Mouse (Mus musculus) liver, adult 2 months (tissue): ENCODE measurements around the gene Ahcyl1. TPM values are rescaled to one million over a fixed set of nuclear protein-coding genes. Genes with fewer than 3 reads are reported as not detected.

ENCODE experiments used
- DNase-seq: peaks from one replicate; pipeline ENCODE4 v3.0.0-alpha.2; 2011; ENCODE audit warnings: low read depth, low spot score; ENCODE audit errors: extremely low read depth
- H3K27ac ChIP-seq: fragments of 200-500 bp; replicated peaks from 2 replicates; pipeline ENCODE4 v1.5.1; 2012; ENCODE audit warnings: low read depth, mild to moderate bottlenecking, control low read depth, inconsistent platforms, low read length; ENCODE audit not compliant: insufficient read depth
- H3K27me3 ChIP-seq: fragments of 200-500 bp; 2 replicates; pipeline ENCODE4 v1.6.1; 2012; ENCODE audit warnings: mild to moderate bottlenecking, moderate library complexity, low read length, inconsistent platforms; ENCODE audit not compliant: control insufficient read depth, insufficient read depth
- H3K36me3 ChIP-seq: fragments of 200-500 bp; 2 replicates; pipeline ENCODE4 v1.6.1; 2012; ENCODE audit warnings: low read length, inconsistent platforms; ENCODE audit not compliant: control insufficient read depth, insufficient read depth
- H3K4me1 ChIP-seq: fragments of 200-500 bp; 2 replicates; pipeline ENCODE4 v1.6.1; 2011; ENCODE audit warnings: low read length; ENCODE audit not compliant: control insufficient read depth, insufficient read depth
- H3K4me3 ChIP-seq: fragments of 200-500 bp; 2 replicates; pipeline ENCODE4 v1.5.1; 2011; ENCODE audit warnings: low read depth, mild to moderate bottlenecking, control low read depth, low read length, moderate library complexity; ENCODE audit not compliant: insufficient read depth
- H3K79me2 ChIP-seq: fragments of 200-500 bp; 2 replicates; pipeline ENCODE4 v1.6.1; 2012; ENCODE audit warnings: inconsistent platforms, mild to moderate bottlenecking, low read length, moderate library complexity; ENCODE audit not compliant: control insufficient read depth, insufficient read depth
- H3K9ac ChIP-seq: fragments of 200-500 bp; 2 replicates; pipeline ENCODE4 v1.6.1; 2012; ENCODE audit warnings: low read depth, mild to moderate bottlenecking, control low read depth, inconsistent platforms, low read length
- CTCF ChIP-seq: fragments of 200-500 bp; IDR thresholded peaks from 2 replicates; pipeline ENCODE4 v1.5.1; 2011; ENCODE audit warnings: low read depth, low read length, control low read depth
- POLR2A ChIP-seq: fragments of 200-500 bp; IDR thresholded peaks from 2 replicates; pipeline ENCODE4 v1.6.1; 2011; ENCODE audit warnings: low read length, control low read depth; ENCODE audit not compliant: insufficient read depth; ENCODE audit errors: extremely low read depth
- whole genome bisulfite sequencing: fragments of 180-500 bp; shearing (Covaris S2); methylation state at CpG from one replicate; pipeline ENCODE4 v1.1.7; 2018; 5-methylcytosine and 5-hydroxymethylcytosine counted together
- polyA plus RNA-seq: library from polyadenylated mRNA; depleted of rRNA; stranded (reverse); fragments of >200 nt; gene quantifications from 2 replicates; pipeline ENCODE4 v1.2.3, GENCODE M21; 2012
- total RNA-seq: library from RNA; depleted of rRNA; stranded (reverse); fragments of >200 nt; gene quantifications from 2 replicates; pipeline ENCODE4 v1.2.3, GENCODE M21; 2014

Gene Ahcyl1
- total and polyA plus RNA-seq, 2 experiments, result 42.3 to 52.9 TPM

- no peaks in the 10 kb centered on the region for H3K27me3 ChIP-seq
- peaks cover 4% of the 10 kb centered on the region; the same call in 1 of the 2 replicates for H3K4me1 ChIP-seq
- DNase-seq, result no peak
- TF ChIP-seq POLR2A, result no peak
- TF ChIP-seq CTCF, result no peak
- H3K27ac ChIP-seq, result no peak overlapping the region
- no peak overlapping the region for H3K9ac ChIP-seq
- H3K79me2 ChIP-seq, result no peaks in the 10 kb centered on the region; the same call in 1 of the 2 replicates
- H3K4me3 ChIP-seq, result no peak overlapping the region
- WGBS, result 95% methylated on average over 8 of the region's 8 CpGs
- peaks cover 38% of the 10 kb centered on the region for H3K36me3 ChIP-seq
Observed at GRCm38 (mm10) chr3:107626751-107627150, 69.6 kb downstream of the Ahcyl1 start.

- no peak for DNase-seq
Observed at GRCm38 (mm10) chr3:107625536-107625935, 70.8 kb downstream of the Ahcyl1 start.

GRCm38 (mm10) chr3:107624424-107624823, 71.9 kb downstream of the Ahcyl1 start:
- Histone ChIP-seq H3K79me2 (no peaks in the 10 kb centered on the region), H3K27ac (no peak overlapping the region), H3K4me3 (no peak overlapping the region), H3K9ac (no peak overlapping the region), H3K36me3 (peaks cover 55% of the 10 kb centered on the region), H3K27me3 (no peaks in the 10 kb centered on the region), H3K4me1 (no peaks in the 10 kb centered on the region; the same call in 1 of the 2 replicates)
- WGBS, result 95% methylated on average over 8 of the region's 8 CpGs
- DNase-seq, result no peak
- TF ChIP-seq CTCF (no peak), POLR2A (no peak)

More at GRCm38 (mm10) chr3:107625536-107625935, 70.8 kb downstream of the Ahcyl1 start:
- no peaks in the 10 kb centered on the region; the same call in 1 of the 2 replicates for H3K79me2 ChIP-seq
- peaks cover 48% of the 10 kb centered on the region for H3K36me3 ChIP-seq
- H3K27ac ChIP-seq, result no peak overlapping the region
- H3K9ac ChIP-seq, result no peak overlapping the region
- no peak overlapping the region for H3K4me3 ChIP-seq
- no peaks in the 10 kb centered on the region for H3K27me3 ChIP-seq
- TF ChIP-seq CTCF (no peak), POLR2A (no peak)
- 96% methylated on average over 8 of the region's 8 CpGs for WGBS
- H3K4me1 ChIP-seq, result peaks cover 3% of the 10 kb centered on the region; the same call in 1 of the 2 replicates

- H3K79me2 ChIP-seq, result no peaks in the 10 kb centered on the region
- no peaks in the 10 kb centered on the region for H3K27me3 ChIP-seq
- 96% methylated on average over 7 of the region's 7 CpGs for WGBS
- no peak overlapping the region for H3K9ac ChIP-seq
- H3K4me3 ChIP-seq, result no peak overlapping the region
- no peak for DNase-seq
- TF ChIP-seq CTCF, result no peak
- no peak for TF ChIP-seq POLR2A
- no peak overlapping the region for H3K27ac ChIP-seq
- H3K36me3 ChIP-seq, result peaks cover 58% of the 10 kb centered on the region
- H3K4me1 ChIP-seq, result no peaks in the 10 kb centered on the region
Observed at GRCm38 (mm10) chr3:107622537-107622936, 73.8 kb downstream of the Ahcyl1 start.

GRCm38 (mm10) chr3:107621286-107622075, 74.9 kb downstream of the Ahcyl1 start:
- no peak overlapping the region for H3K27ac ChIP-seq
- H3K4me3 ChIP-seq, result no peak overlapping the region
- no peak for DNase-seq
- no peaks in the 10 kb centered on the region for H3K4me1 ChIP-seq
- no peaks in the 10 kb centered on the region for H3K79me2 ChIP-seq
- no peak for TF ChIP-seq CTCF
- no peak for TF ChIP-seq POLR2A
- no peaks in the 10 kb centered on the region for H3K27me3 ChIP-seq
- peaks cover 61% of the 10 kb centered on the region for H3K36me3 ChIP-seq
- 96% methylated on average over 21 of the region's 21 CpGs for WGBS
- H3K9ac ChIP-seq, result no peak overlapping the region

- Histone ChIP-seq H3K9ac (no peak overlapping the region), H3K36me3 (peaks cover 64% of the 10 kb centered on the region), H3K79me2 (no peaks in the 10 kb centered on the region), H3K4me3 (no peak overlapping the region), H3K4me1 (no peaks in the 10 kb centered on the region), H3K27me3 (no peaks in the 10 kb centered on the region), H3K27ac (no peak overlapping the region)
- DNase-seq, result no peak
- WGBS, result 98% methylated on average over 6 of the region's 6 CpGs
- TF ChIP-seq POLR2A (no peak), CTCF (no peak)
Observed at GRCm38 (mm10) chr3:107619911-107620310, 76.4 kb downstream of the Ahcyl1 start.
